Comparison of ENCODE assay signal across 18 mouse cellular contexts in genomic region chr8:115273976-115274375, GRCm38 (mm10).
A peak's percentile ranks its signal among the peaks of the same experiment; 100 is the strongest.
DNase-seq lines count a peak whose midpoint lies in the region; ATAC-seq lines count a peak whose summit lies in the region.
"Had no signal": no experiment of that assay in that cellular context is flagged by ENCODE, and none has a peak within 500 bp of the region (broad histone marks: within the 10 kb centered on the region; RNA-seq: fewer than 3 reads in every experiment).

No protein-coding gene starts in this region.

- no peaks in the 10 kb centered on the region for H3K36me3 ChIP-seq in heart, embryonic 11.5 days (ENCODE audit: control insufficient read depth, insufficient read depth, low read length)
- no peaks in the 10 kb centered on the region for H3K36me3 ChIP-seq in midbrain, embryonic 14.5 days (ENCODE audit: control insufficient read depth, insufficient read depth, low read length)
- no peaks in the 10 kb centered on the region for H3K36me3 ChIP-seq in midbrain, embryonic 10.5 days
- H3K36me3 ChIP-seq: heart, embryonic 15.5 days; lung, embryonic 15.5 days had no signal

- H3K9me3 ChIP-seq in heart, embryonic 11.5 days (replicated peaks; ENCODE audit: control insufficient read depth, low read length), result no peaks in the 10 kb centered on the region
- no peaks in the 10 kb centered on the region for H3K9me3 ChIP-seq in midbrain, embryonic 14.5 days (ENCODE audit: control insufficient read depth, low read length)
- no peaks in the 10 kb centered on the region for H3K9me3 ChIP-seq in midbrain, embryonic 10.5 days (replicated peaks)
- H3K9me3 ChIP-seq: heart, embryonic 15.5 days; lung, embryonic 15.5 days had no signal

- H3K27me3 ChIP-seq in heart, embryonic 11.5 days (ENCODE audit: control insufficient read depth, insufficient read depth, low read length), result no peaks in the 10 kb centered on the region
- no peaks in the 10 kb centered on the region for H3K27me3 ChIP-seq in midbrain, embryonic 14.5 days (ENCODE audit: control insufficient read depth, insufficient read depth, low read length)
- no peaks in the 10 kb centered on the region for H3K27me3 ChIP-seq in midbrain, embryonic 10.5 days (ENCODE audit: low read depth, poor library complexity, severe bottlenecking)
- H3K27me3 ChIP-seq: heart, embryonic 15.5 days; lung, embryonic 15.5 days had no signal

- H3K4me2 ChIP-seq in heart, embryonic 11.5 days, result no peak overlapping the region
- H3K4me2 ChIP-seq in midbrain, embryonic 14.5 days (ENCODE audit: low read length), result no peak overlapping the region
- H3K4me2 ChIP-seq: heart, embryonic 15.5 days; liver, embryonic 11.5 days; lung, embryonic 15.5 days had no signal

- H3K4me1 ChIP-seq in heart, embryonic 11.5 days (ENCODE audit: control insufficient read depth, insufficient read depth, low read length), result no peaks in the 10 kb centered on the region
- H3K4me1 ChIP-seq in midbrain, embryonic 14.5 days (ENCODE audit: control insufficient read depth, insufficient read depth, low read length), result no peaks in the 10 kb centered on the region
- peaks cover 10% of the 10 kb centered on the region for H3K4me1 ChIP-seq in midbrain, embryonic 10.5 days
- H3K4me1 ChIP-seq: heart, embryonic 15.5 days had no signal

- H3K9ac ChIP-seq in heart, embryonic 11.5 days (ENCODE audit: low read depth, low read length), result no peak overlapping the region
- H3K9ac ChIP-seq in midbrain, embryonic 14.5 days (replicated peaks; ENCODE audit: low read length), result no peak overlapping the region
- H3K9ac ChIP-seq: heart, embryonic 15.5 days; lung, embryonic 15.5 days had no signal

- peak; percentile 50 for DNase-seq in heart, adult 11 months
- DNase-seq in midbrain, embryonic 14.5 days, result peak; percentile 33
- no peak for DNase-seq in midbrain, embryonic 10.5 days (ENCODE audit: low spot score)
- peak; percentile 42 to 61 for DNase-seq in cerebellum, postnatal 10 days
- no peak for DNase-seq in ovary, postnatal 10 days (ENCODE audit: low spot score)
- DNase-seq in kidney, adult 8-10 months, result no peak
- DNase-seq: adrenal gland, adult 8-10 months; heart, adult 2 months; heart, postnatal 4 days; kidney, adult 11 months; kidney, postnatal 10 days; thymus, adult 2 months had no signal

- no peak overlapping the region for H3K4me3 ChIP-seq in heart, embryonic 11.5 days (ENCODE audit: low read depth, low read length)
- no peak overlapping the region for H3K4me3 ChIP-seq in midbrain, embryonic 14.5 days (replicated peaks; ENCODE audit: low read depth, low read length)
- no peak overlapping the region for H3K4me3 ChIP-seq in midbrain, embryonic 10.5 days
- H3K4me3 ChIP-seq: heart, adult 2 months; heart, embryonic 15.5 days; lung, embryonic 15.5 days had no signal

- H3K27ac ChIP-seq in heart, embryonic 11.5 days (ENCODE audit: low read depth, low read length), result no peak overlapping the region
- H3K27ac ChIP-seq in midbrain, embryonic 14.5 days (replicated peaks; ENCODE audit: low read depth, low read length), result no peak overlapping the region
- no peak overlapping the region for H3K27ac ChIP-seq in midbrain, embryonic 10.5 days (replicated peaks)
- H3K27ac ChIP-seq: heart, adult 2 months; heart, embryonic 15.5 days; lung, embryonic 15.5 days had no signal

- WGBS in heart, embryonic 11.5 days (ENCODE audit: insufficient replicate concordance), result 77% methylated on average over 6 of the region's 6 CpGs
- 55% methylated on average over 6 of the region's 6 CpGs for WGBS in midbrain, embryonic 14.5 days
- 79% methylated on average over 6 of the region's 6 CpGs for WGBS in midbrain, embryonic 10.5 days

- ATAC-seq in heart, embryonic 11.5 days (replicated peaks; ENCODE audit: insufficient number of reproducible peaks, low FRiP score, low TSS enrichment), result no peak
- no peak for ATAC-seq in midbrain, embryonic 14.5 days (ENCODE audit: low FRiP score, low TSS enrichment)
- ATAC-seq: hindbrain, embryonic 16.5 days; midbrain, embryonic 16.5 days had no signal

Comparison
In these comparisons a context has a peak if more than half of its experiments do, and no peak if none do; other contexts are left out.
1. DNase-seq: peak in heart, adult 11 months (single experiment), midbrain, embryonic 14.5 days (single experiment) and cerebellum, postnatal 10 days (2 of 2); none in midbrain, embryonic 10.5 days (single experiment), ovary, postnatal 10 days (single experiment) and kidney, adult 8-10 months (0 of 2).